Mouse (Mus musculus) ES-Bruce4 (cell line): Measurements from ENCODE around the gene Rbmxl1. TPM values are rescaled to one million over a fixed set of nuclear protein-coding genes. Genes with fewer than 3 reads are reported as not detected.

ENCODE experiments used
- H3K27ac ChIP-seq: 2 replicates; pipeline ENCODE4 v1.5.1; 2012; ENCODE audit warnings: low read length, inconsistent platforms; ENCODE audit not compliant: insufficient read depth
- H3K27me3 ChIP-seq: 2 replicates; pipeline ENCODE4 v1.6.1; 2012; ENCODE audit warnings: mild to moderate bottlenecking, low read length, inconsistent platforms; ENCODE audit not compliant: control insufficient read depth, poor library complexity, insufficient read depth, severe bottlenecking
- H3K36me3 ChIP-seq: 2 replicates; pipeline ENCODE4 v1.6.1; 2012; ENCODE audit warnings: inconsistent platforms, mild to moderate bottlenecking, low read length, moderate library complexity; ENCODE audit not compliant: control insufficient read depth, poor library complexity, insufficient read depth, severe bottlenecking
- H3K4me1 ChIP-seq: one replicate; pipeline ENCODE4 v1.8.1; 2011; ENCODE audit warnings: low read length; ENCODE audit not compliant: control insufficient read depth, insufficient read depth
- H3K4me3 ChIP-seq: 2 replicates; pipeline ENCODE4 v1.5.1; 2011; ENCODE audit warnings: low read depth, mild to moderate bottlenecking, low read length
- H3K9ac ChIP-seq: 2 replicates; pipeline ENCODE4 v1.6.1; 2012; ENCODE audit warnings: low read depth, mild to moderate bottlenecking, inconsistent platforms; ENCODE audit not compliant: poor library complexity, severe bottlenecking
- H3K9me3 ChIP-seq: replicated peaks from 2 replicates; pipeline ENCODE4 v1.6.1; 2012; ENCODE audit warnings: mild to moderate bottlenecking, low read length, inconsistent platforms; ENCODE audit not compliant: control insufficient read depth, poor library complexity, insufficient read depth, severe bottlenecking
- CTCF ChIP-seq: IDR thresholded peaks from one replicate; pipeline ENCODE4 v1.8.1; 2011; ENCODE audit warnings: low read depth, low read length
- EP300 ChIP-seq: IDR thresholded peaks from 2 replicates; pipeline ENCODE4 v1.6.1; 2011; ENCODE audit warnings: low read depth, low read length; ENCODE audit not compliant: insufficient read depth
- POLR2A ChIP-seq: IDR thresholded peaks from one replicate; pipeline ENCODE4 v1.8.1; 2011; ENCODE audit warnings: low read length; ENCODE audit not compliant: insufficient read depth
- polyA plus RNA-seq: library from polyadenylated mRNA; stranded (reverse); fragments of >200 nt; gene quantifications from 2 replicates; pipeline ENCODE4 v1.2.4, GENCODE M21; 2011; ENCODE audit warnings: low read depth; ENCODE audit not compliant: missing spikeins, insufficient read depth, insufficient read length

Gene Rbmxl1
- polyA plus RNA-seq, 1 experiment: 176 TPM

DNA sequence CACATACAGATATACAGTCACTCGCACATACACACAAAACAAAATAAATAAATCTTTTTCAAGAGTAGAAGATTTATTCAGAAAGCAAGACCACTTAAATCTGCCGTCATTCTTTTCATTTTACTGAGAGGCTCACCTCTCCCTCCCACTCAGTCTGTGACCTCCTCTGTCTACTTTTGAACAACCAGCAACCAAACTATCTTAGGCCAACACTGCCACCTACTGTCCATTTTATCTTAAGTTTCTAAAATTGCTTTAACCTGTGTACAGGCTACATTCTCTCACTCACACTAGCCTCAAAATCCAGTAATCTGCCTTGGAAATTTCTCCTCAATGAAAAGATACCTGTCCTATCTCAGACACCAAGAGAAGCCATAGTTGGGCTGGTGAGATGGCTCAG lies 40.8 kb downstream of the Rbmxl1 start:
- Histone ChIP-seq H3K36me3 (no peaks in the 10 kb centered on the region), H3K27ac (no peak overlapping the region), H3K9me3 (peaks cover 4% of the 10 kb centered on the region), H3K4me1 (no peaks in the 10 kb centered on the region), H3K9ac (no peak overlapping the region), H3K27me3 (no peaks in the 10 kb centered on the region), H3K4me3 (no peak overlapping the region)
- TF ChIP-seq POLR2A (no peak), EP300 (no peak), CTCF (no peak)

DNA sequence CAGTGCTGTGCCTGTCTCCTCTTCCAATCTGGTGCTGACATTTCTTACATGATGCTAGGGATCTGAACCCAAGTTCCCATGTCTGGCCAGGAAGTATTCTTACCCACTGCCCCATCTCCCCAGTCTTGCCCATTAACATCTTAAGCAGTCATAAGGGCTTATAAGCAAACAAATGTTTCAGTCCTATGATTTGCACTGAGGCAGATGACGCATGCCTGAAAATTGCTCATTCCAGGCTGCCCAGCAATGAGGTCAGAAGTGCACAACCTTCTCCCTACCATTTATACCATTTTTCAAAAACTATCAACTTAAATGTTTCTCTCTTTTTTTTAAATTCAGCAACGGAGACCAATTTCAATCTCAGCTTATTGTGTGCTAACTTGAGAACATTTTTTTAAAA lies 44.8 kb downstream of the Rbmxl1 start:
- Histone ChIP-seq H3K4me1 (no peaks in the 10 kb centered on the region), H3K27me3 (no peaks in the 10 kb centered on the region), H3K4me3 (no peak overlapping the region), H3K36me3 (no peaks in the 10 kb centered on the region), H3K9me3 (peaks cover 4% of the 10 kb centered on the region), H3K27ac (no peak overlapping the region), H3K9ac (no peak overlapping the region)
- TF ChIP-seq POLR2A (no peak), EP300 (no peak), CTCF (no peak)

DNA sequence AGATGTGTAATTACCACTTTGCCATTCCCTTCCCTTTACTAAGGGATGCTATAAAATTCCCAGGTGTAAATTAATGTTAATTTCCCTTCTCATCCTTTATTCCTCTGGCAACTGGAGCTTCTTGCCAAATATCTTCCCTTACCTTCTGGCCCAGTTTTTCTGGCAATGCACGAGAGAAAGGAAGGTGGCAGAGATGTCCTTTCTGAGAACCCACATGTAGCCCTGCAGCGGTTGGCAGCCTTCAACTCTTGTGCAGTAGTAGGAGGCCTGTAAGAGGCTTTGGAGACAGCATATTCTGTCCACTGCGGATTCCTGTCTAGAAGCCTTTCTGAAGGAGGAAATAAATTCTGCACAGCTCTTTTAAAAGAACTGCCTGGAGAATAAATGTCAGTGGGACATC lies 52.3 kb downstream of the Rbmxl1 start:
- Histone ChIP-seq H3K4me3 (no peak overlapping the region), H3K9me3 (peaks cover 6% of the 10 kb centered on the region; the same call in 1 of the 2 replicates), H3K27me3 (no peaks in the 10 kb centered on the region), H3K36me3 (no peaks in the 10 kb centered on the region), H3K27ac (no peak overlapping the region), H3K4me1 (no peaks in the 10 kb centered on the region), H3K9ac (no peak overlapping the region)
- no peak for TF ChIP-seq CTCF
- no peak for TF ChIP-seq EP300
- no peak for TF ChIP-seq POLR2A

Other genes with a start within 250 kb of the Rbmxl1 start
- 0.41 TPM in 1 of 2 replicates, not detected in the other for gene Pou4f2, start 72.3 kb downstream of the Rbmxl1 start, polyA plus RNA-seq
- 19.1 and 19.6 TPM in 2 replicates for gene Slc10a7, start 448 bp upstream of the Rbmxl1 start, polyA plus RNA-seq